Mouse (Mus musculus): ENCODE data around the gene Rab31.

Gene Rab31

DNA sequence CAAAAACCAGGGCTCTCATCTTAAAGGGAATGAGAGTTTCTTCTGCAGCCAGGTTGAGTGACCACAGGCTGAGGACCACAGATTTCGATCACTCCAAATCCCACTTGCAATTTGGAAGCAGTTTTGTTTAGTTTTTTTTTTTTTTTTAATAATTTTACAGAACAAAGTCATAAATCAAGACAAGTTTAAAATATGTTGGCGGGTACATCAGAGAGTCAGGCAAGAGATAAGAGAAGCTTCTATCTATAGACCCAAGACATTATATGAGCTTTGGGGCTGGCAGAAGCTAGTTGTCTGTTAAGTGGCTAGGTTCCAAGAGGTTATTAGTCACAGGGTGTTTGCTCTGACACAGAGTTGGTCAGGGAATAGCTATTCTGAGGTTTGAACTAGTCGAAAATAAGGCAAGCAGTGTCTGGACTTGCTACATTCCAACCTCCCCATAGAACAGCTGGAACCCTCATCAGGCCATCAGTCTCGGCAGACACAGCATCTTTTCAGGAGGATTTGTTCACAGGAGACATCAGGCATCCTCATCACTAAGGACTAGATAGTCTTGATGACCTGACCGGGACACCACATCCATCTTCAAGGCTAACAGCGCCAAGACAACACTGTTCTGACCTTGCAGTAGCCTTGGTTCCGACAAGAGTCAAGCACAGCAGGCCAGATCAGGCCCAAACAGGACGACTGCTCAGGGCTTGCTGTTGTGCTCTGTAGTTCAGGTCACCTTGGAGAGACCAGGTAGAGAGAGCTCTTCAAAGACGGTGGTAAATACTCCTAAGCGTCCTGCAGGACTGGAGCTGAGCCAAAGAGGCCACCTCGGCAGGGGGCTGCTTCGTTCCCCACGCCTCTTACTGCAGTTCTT, 68.8 kb downstream of the Rab31 start:
- no peak for DNase-seq (ENCODE audit: low read depth)

DNA sequence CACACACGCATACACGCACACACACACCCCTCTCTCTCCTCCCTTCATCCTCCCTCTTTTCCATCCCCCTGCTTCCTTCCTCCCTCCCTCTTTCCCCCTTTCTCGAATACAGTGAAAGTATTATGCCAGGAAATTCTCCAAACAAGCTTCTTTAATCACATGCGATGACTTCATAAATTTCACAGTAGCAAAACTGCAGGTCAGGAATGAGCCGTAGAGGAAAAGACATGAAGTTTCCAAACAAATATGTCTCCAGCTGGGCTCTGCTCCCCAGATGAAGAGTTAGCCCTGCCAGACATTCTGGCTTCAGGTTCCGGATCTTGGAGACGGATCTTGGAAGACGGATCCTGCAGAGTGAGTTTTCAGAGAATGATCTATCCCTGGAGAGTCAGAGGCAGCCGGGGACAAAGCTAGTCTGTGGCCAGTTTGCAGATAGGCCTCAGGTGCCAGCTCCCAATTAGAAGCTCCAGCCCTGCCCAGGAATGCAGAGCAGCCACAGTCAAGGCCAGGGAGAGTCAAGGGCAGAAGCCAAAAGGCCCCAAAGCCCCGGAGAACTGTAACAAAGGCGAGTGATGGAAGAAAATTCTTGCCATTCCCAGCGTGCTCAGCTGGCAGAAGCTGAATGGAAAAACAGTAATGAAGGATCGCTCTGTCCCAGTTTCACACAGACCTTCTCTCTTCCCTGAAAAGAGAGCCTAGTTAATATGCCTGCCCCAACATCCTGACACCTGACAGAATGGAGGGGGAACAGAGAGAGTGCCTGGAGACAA, 70.6 kb downstream of the Rab31 start:
- no peak for DNase-seq (ENCODE audit: low read depth)

- no peak for DNase-seq (ENCODE audit: low read depth)
Measured at GRCm38 (mm10) chr17:65701356-65701755, 71.2 kb downstream of the Rab31 start.

DNA sequence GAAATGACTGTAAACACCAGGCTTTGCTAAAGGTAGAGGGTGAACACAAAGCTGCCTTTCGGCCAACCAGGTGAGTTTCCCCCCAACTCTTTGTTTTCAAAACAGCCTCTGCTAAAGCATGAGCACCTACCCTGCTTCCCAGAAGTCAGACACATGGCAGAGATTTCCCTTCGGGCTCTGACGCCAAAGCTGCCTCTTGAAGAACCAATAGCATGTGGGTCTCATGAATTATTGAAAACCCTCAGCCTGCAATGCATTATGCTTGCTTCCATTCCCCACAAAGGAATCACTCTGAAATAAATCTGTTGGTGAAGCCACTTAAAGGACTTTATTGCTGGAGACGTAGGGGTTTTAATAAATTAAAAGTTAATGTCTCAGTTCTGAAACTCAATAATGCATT, 72.5 kb downstream of the Rab31 start:
- DNase-seq (ENCODE audit: low read depth) = no peak

- no peak for DNase-seq (ENCODE audit: low read depth)
Measured at GRCm38 (mm10) chr17:65697791-65698463, 74.6 kb downstream of the Rab31 start.

DNA sequence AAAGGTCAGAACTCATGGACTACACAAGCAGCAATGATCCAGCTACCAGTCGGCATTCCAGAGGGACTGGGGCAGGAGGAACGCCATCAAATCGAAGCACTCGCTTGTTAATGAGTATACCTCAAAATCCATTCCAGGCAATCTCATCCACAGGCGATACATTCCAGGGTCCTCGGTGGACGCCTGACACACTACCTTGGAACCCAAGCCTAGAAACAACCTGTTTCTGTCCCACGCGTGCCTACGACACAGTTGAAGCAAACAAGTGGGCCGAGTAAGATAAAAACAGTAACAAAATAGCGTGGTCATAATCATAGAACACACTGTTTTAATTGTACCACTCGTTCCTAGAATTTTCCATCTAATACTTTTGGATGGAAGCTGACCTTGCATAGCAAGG, 75.6 kb downstream of the Rab31 start:
- no peak for DNase-seq (ENCODE audit: low read depth)

GRCm38 (mm10) chr17:65692276-65692675, 80.3 kb downstream of the Rab31 start:
- no peak for DNase-seq (ENCODE audit: low read depth)

GRCm38 (mm10) chr17:65683731-65684130, 88.8 kb downstream of the Rab31 start:
- DNase-seq (ENCODE audit: low read depth) = no peak

GRCm38 (mm10) chr17:65683316-65683715, 89.2 kb downstream of the Rab31 start:
- no peak for DNase-seq (ENCODE audit: low read depth)

DNA sequence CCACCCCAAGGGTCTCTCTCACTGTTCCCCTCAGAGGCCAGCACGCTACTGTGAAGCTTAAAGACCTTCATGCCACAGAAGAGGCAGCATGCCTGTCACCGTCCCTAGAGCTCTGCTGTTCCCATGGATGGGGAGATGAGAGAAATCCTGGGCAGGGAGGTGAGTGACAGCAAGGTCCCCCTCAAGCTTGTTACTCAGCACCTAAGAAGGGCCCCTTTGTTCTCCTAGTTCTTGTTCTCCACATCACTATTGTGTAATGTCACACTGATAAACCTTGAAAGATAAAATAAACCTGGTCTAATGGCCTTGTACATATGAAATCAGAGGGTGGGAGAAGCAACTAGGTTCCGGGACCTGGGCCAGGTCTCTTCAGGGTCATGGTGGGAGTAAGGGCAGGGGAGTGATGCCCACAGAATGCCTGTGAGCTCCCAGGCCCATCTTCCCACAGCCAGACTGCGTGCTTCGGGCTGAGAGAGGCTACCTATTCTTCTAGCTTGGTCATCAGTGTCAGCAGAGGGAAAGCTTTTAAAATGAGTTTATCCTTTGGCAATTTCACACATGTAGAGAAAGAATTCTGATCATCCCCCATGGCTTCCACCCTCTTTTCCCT, 90.4 kb downstream of the Rab31 start:
- no peak for DNase-seq (ENCODE audit: low read depth)

DNA sequence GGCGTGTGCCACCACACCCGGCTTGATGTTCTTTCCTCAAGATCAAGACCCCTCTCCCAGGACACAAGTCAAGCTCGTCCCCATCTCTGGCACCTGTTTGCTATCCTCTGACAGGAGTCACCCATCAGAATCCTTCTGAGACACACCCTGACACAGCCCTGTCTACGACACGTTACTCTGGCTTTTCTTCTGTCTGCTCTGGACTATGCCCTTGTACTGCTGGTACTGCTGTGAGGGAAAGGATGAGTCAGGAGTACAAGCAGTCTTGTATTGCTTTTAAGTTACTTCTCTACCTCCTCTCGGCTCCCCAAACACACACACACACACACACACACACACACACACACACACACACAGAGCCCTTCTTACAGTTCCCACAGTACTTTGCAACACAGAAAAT, 91.0 kb downstream of the Rab31 start:
- no peak for DNase-seq (ENCODE audit: low read depth)

- DNase-seq (ENCODE audit: low read depth) = no peak
Measured at GRCm38 (mm10) chr17:65680801-65681412, 91.6 kb downstream of the Rab31 start.

- DNase-seq (ENCODE audit: low read depth) = no peak
Measured at GRCm38 (mm10) chr17:65679806-65680446, 92.6 kb downstream of the Rab31 start.

DNA sequence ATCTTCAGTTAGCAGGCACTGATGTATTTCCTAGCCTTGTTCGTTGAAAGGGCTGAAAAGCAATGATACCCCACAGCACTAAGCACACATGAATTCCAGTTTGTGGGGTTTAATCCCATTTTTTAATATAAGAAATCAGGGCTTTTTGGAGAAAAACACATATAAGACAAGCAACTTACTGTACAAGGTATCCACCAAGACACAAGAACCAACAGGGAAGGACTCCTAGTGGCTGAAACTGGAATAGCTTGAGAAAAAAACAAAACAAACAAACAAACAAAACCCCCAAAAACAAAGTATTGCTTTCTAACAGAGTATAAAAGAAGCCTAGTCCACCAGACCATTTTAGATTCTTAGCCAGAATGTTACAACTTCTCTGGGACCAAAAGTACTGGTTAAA, 94.8 kb downstream of the Rab31 start:
- no peak for DNase-seq (ENCODE audit: low read depth)

GRCm38 (mm10) chr17:65676536-65676935, 96.0 kb downstream of the Rab31 start:
- DNase-seq (ENCODE audit: low read depth) = no peak

DNA sequence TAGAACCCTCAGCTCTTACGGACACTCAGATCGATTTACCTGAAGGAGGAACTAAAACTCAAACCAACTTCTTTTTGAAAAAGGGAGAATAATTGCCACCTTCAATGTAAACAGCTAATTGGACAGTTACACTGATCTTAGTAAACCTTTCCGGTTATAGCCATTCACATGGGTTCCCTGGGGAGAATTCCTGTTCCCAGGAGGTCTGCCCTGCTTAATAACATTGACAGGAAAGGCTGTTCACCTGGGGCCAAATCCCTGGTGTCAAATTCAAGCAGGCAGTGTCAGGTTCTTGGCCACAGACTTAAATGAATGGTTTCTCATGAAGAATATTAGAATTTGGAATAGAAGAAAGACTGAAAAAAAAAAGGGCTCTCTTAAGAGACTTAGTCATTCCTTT, 96.6 kb downstream of the Rab31 start:
- no peak for DNase-seq (ENCODE audit: low read depth)

GRCm38 (mm10) chr17:65674710-65675171, 97.8 kb downstream of the Rab31 start:
- DNase-seq (ENCODE audit: low read depth) = peak; percentile 4

- DNase-seq (ENCODE audit: low read depth) = no peak
Measured at GRCm38 (mm10) chr17:65672926-65673325, 99.6 kb downstream of the Rab31 start.

GRCm38 (mm10) chr17:65669061-65669460, 103.5 kb downstream of the Rab31 start:
- DNase-seq (ENCODE audit: low read depth) = no peak

DNA sequence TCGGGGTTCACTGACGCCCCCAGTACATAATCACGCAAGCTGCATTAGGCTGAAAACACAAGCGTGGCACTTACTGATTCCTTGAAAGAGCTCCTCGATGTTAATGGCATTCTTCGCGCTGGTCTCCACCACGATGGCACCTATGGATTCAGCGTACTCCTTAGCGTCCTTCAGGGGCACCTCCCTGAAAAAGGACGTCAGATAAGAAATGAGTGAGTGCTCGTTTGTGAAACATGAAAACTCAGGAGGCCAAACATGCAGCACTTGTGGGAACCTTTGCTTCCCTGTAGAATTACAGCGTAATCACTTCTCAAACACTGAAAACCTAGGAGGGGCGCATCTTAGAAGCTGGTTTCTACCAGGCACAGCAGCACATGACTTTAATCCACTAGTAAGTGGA, 104.8 kb downstream of the Rab31 start:
- no peak for DNase-seq (ENCODE audit: low read depth)

All from naive thymus-derived CD4-positive, alpha-beta T cell, adult 2 months (primary cell).